Mouse (Mus musculus) midbrain, embryonic 15.5 days (tissue): ENCODE measurements around the gene Serpinb8. TPM values are rescaled to one million over a fixed set of nuclear protein-coding genes. Genes with fewer than 3 reads are reported as not detected.

Experiments used
- polyA plus RNA-seq: library from polyadenylated mRNA; unstranded; fragments of >200 nt; fragmentation: Nextera tagmentation; extraction: Ambion mirVana; gene quantifications from 2 replicates; pipeline ENCODE4 v1.2.1, GENCODE M21; 2015

The Serpinb8 gene
- polyA plus RNA-seq, 1 experiment from 2014 or later, result 0.36 TPM

Other genes with a start within 250 kb of the Serpinb8 start
- gene Serpinb11, start 228.8 kb upstream of the Serpinb8 start, polyA plus RNA-seq, result not detected in 2 replicates
- gene Serpinb7, start 190.4 kb upstream of the Serpinb8 start, polyA plus RNA-seq, result not detected in 2 replicates
- not detected in 2 replicates for gene Serpinb2, start 78.6 kb upstream of the Serpinb8 start, polyA plus RNA-seq